Mouse (Mus musculus) neural tube, embryonic 15.5 days (tissue): ENCODE measurements around the gene Gm29609. TPM values are rescaled to one million over a fixed set of nuclear protein-coding genes. Genes with fewer than 3 reads are reported as not detected.

Experiments used
- ATAC-seq: fragments of 200-750 bp; cut with Nextera tagmentation; 2 replicates; pipeline ENCODE4 v1.8.0; 2017; ENCODE audit warnings: mild to moderate bottlenecking, moderate TSS enrichment, moderate library complexity; ENCODE audit not compliant: low FRiP score
- H3K27ac ChIP-seq: fragments of 300-500 bp; sonication (generic); replicated peaks from 2 replicates; pipeline ENCODE4 v1.5.1; 2015; ENCODE audit warnings: mild to moderate bottlenecking, inconsistent platforms
- H3K27me3 ChIP-seq: fragments of 300-500 bp; sonication (generic); replicated peaks from 2 replicates; pipeline ENCODE4 v1.6.1; 2015; ENCODE audit warnings: inconsistent platforms
- H3K36me3 ChIP-seq: fragments of 300-500 bp; sonication (generic); 2 replicates; pipeline ENCODE4 v1.6.1; 2015; ENCODE audit warnings: inconsistent platforms
- H3K4me1 ChIP-seq: fragments of 300-500 bp; sonication (generic); 2 replicates; pipeline ENCODE4 v1.6.1; 2015; ENCODE audit warnings: inconsistent platforms
- H3K4me2 ChIP-seq: fragments of 300-500 bp; sonication (generic); 2 replicates; pipeline ENCODE4 v1.6.1; 2015; ENCODE audit warnings: inconsistent platforms, mild to moderate bottlenecking, moderate library complexity
- H3K4me3 ChIP-seq: fragments of 300-500 bp; sonication (generic); replicated peaks from 2 replicates; pipeline ENCODE4 v1.5.1; 2015; ENCODE audit warnings: mild to moderate bottlenecking, inconsistent platforms
- H3K9ac ChIP-seq: fragments of 300-500 bp; sonication (generic); replicated peaks from 2 replicates; pipeline ENCODE4 v1.6.1; 2015; ENCODE audit warnings: mild to moderate bottlenecking, inconsistent platforms
- H3K9me3 ChIP-seq: fragments of 300-500 bp; sonication (generic); replicated peaks from 2 replicates; pipeline ENCODE4 v1.6.1; 2016; ENCODE audit warnings: inconsistent platforms
- WGBS: fragments of 180-500 bp; shearing (Covaris S2); methylation state at CpG from one replicate; pipeline ENCODE4 v1.1.7; 2015; ENCODE audit warnings: mixed read lengths; 5-methylcytosine and 5-hydroxymethylcytosine counted together
- polyA plus RNA-seq: library from polyadenylated mRNA; unstranded; fragments of >200 nt; fragmentation: Nextera tagmentation; extraction: Ambion mirVana; gene quantifications from 2 replicates; pipeline ENCODE4 v1.2.1, GENCODE M21; 2015

Gm29609 gene
- polyA plus RNA-seq, 1 experiment from 2014 or later = 1.9 TPM

DNA sequence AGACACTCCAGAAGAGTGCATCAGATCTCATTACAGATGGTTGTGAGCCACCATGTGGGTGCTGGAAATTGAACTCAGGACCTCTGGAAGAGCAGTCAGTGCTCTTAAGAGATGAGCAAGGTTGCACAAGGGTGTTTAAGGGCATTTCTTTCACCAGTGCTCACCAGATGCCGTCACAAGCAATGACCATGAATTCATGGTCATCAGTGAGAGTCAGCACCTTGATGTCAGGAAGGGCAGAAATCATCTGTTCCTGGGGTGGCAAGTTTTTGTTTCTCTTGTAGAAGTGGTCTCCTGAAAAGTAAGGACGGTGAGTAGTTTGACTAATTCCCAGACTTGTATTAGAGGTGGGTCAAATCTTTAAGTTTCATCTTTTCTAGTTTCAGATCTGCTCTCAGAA, 24.2 kb upstream of the Gm29609 start:
- no peak overlapping the region for H3K4me3 ChIP-seq
- peaks cover 4% of the 10 kb centered on the region for H3K9me3 ChIP-seq
- H3K27ac ChIP-seq = no peak overlapping the region
- no peak overlapping the region for H3K4me2 ChIP-seq
- no peaks in the 10 kb centered on the region for H3K27me3 ChIP-seq
- H3K9ac ChIP-seq = no peak overlapping the region
- H3K4me1 ChIP-seq = peaks cover 29% of the 10 kb centered on the region
- ATAC-seq = no peak
- peaks cover 65% of the 10 kb centered on the region for H3K36me3 ChIP-seq
- 93% methylated on average over 2 of the region's 2 CpGs for WGBS

DNA sequence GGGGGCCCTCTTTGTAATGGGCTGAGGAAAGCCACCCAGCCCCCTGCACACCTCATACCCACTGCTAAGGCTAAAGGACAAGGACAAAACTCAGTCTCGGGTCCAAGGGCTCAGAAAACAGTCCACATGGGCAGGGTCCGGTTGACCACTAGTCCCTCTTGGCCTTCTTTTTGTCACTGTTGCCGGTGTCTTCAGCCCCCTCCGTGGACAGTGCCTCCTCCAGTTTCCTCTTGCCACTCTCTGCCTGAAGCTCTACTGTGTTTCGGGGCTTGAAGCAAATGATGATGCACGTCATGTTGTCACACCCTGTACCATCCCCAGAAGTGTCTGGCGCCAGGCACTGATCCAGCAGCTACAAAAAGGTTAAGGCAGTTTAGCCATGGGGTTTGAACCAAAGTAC, 23.2 kb upstream of the Gm29609 start:
- Histone ChIP-seq H3K27ac (peak overlapping the region; percentile 84), H3K4me1 (peaks cover 29% of the 10 kb centered on the region), H3K27me3 (no peaks in the 10 kb centered on the region), H3K4me3 (peak overlapping the region; percentile 95), H3K4me2 (peak overlapping the region; percentile 71), H3K36me3 (peaks cover 75% of the 10 kb centered on the region), H3K9me3 (peaks cover 4% of the 10 kb centered on the region), H3K9ac (0 out of 2 replicates have a peak overlapping the region, but pooled peaks have one; percentile 51)
- no peak for ATAC-seq
- 89% methylated on average over 7 of the region's 7 CpGs for WGBS

DNA sequence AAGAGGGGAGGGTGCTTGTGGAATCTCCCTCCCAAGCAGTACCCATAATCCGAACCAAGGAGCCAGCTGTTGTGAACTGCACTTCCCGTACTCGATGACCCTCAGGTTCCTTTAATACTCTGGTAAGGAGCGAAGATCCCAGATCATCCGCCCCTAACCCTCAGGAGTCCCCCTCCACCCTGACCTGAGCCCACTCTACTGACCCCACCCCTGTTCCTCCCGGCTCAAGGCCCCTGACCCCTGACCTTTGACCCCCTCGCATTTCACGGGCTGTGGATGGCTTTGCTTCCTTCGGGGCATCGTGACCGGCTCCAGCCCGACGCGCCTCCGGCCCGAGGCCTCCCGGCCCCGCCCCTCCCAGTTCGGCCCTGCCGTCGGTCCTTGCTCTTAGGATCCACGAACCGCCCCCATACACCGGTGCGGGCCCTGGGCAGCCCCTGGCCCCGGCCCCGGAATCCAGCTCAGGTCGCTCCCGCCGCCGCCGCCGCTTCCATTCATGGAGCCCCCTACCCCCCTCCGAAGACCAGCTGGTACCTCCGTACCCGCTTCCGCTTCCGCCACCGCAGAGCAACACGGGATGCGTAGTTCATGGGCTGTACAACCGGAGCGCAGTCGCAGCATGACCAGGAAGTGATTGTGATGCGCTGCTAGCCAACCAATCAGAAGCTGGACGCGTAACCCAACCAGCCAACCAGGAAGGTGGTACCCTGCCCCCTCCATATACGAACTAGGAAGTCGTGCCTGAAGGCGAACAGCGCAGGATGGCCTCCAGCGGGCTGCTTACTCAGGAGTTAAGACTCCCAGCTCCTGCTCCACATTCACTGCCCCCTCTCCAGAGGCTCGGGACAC, 22.3 kb upstream of the Gm29609 start, which contains the start of gene Zfp513:
Zfp513 (minus strand) TSS at position 562 of the 849 bp plus-strand sequence.
- Histone ChIP-seq H3K27ac (peak within 1 kb of the TSS; percentile 88), H3K4me2 (peak within 1 kb of the TSS; percentile 88), H3K4me1 (peaks cover 29% of the 10 kb centered on the region), H3K4me3 (peak within 1 kb of the TSS; percentile 95), H3K27me3 (no peaks in the 10 kb centered on the region), H3K9me3 (peaks cover 4% of the 10 kb centered on the region), H3K36me3 (peaks cover 76% of the 10 kb centered on the region), H3K9ac (peak within 1 kb of the TSS; percentile 97)
- under 1% methylated on average over 53 of the region's 53 CpGs for WGBS
- ATAC-seq = peak; percentile 96

DNA sequence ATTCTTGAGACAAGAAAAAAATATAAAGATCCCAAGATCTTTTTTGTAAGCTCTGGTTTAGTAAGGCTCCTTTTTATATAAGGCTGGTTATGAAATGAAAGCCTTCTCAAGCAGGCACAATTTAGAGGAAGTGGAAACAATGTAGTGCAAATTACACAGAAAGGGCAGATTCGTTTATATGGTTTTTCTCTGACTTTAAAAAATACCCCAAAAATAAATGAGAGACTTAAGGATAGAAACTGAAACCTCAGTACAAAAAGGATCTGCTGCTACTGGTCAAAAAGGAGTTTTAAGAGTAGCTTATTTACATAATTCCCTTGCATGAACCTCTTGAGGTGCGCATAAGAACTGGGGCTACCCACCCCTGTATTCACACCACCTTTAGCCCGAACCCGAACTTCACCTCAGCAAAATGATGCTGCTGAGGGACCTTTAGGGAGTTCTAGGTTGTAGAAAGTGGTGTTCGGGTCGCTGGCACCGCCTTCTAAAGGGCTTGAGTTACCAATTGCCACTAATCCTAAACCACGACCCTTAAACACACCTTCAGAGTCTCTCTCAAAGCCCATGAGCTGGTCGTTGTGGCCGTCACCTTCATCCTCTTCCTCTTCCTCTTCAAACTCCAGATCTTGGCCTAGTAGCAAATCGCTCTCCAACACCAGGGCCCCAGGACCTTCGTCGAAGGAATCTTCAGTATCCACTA, 21.5 kb upstream of the Gm29609 start:
- Histone ChIP-seq H3K36me3 (peaks cover 78% of the 10 kb centered on the region), H3K9me3 (peaks cover 4% of the 10 kb centered on the region), H3K9ac (peak overlapping the region; percentile 97), H3K4me1 (peaks cover 29% of the 10 kb centered on the region), H3K4me3 (peak overlapping the region; percentile 95), H3K27me3 (no peaks in the 10 kb centered on the region), H3K27ac (peak overlapping the region; percentile 88), H3K4me2 (peak overlapping the region; percentile 88)
- 21% methylated on average over 13 of the region's 13 CpGs for WGBS
- ATAC-seq = no peak

DNA sequence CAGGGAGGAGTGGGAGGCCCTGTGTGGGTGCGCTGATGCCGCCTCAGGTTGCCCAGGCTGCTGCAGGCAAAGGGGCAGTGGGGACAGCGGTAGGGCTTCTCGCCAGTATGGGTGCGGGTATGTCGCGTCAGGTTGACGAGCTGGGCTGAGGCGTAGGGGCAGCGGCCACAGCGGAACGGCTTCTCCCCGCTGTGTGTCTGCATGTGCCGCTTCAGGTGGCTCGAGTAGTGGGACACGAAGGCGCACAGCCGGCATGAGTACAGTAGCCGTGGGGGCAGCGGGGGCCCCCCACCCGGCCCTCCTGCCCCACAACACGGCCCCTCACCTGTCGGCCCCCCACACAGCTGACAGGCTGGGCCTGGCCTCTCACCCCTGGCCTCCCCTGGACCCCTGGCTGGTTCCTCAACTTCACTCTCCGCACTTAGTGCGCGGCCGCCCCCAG, 20.6 kb upstream of the Gm29609 start:
- Histone ChIP-seq H3K4me1 (peaks cover 29% of the 10 kb centered on the region), H3K27me3 (no peaks in the 10 kb centered on the region), H3K36me3 (peaks cover 80% of the 10 kb centered on the region), H3K4me3 (peak overlapping the region; percentile 95), H3K4me2 (peak overlapping the region; percentile 88), H3K9me3 (peaks cover 4% of the 10 kb centered on the region), H3K9ac (0 out of 2 replicates have a peak overlapping the region, but pooled peaks have one; percentile 3), H3K27ac (no peak overlapping the region)
- WGBS = 93% methylated on average over 27 of the region's 27 CpGs
- ATAC-seq = no peak

DNA sequence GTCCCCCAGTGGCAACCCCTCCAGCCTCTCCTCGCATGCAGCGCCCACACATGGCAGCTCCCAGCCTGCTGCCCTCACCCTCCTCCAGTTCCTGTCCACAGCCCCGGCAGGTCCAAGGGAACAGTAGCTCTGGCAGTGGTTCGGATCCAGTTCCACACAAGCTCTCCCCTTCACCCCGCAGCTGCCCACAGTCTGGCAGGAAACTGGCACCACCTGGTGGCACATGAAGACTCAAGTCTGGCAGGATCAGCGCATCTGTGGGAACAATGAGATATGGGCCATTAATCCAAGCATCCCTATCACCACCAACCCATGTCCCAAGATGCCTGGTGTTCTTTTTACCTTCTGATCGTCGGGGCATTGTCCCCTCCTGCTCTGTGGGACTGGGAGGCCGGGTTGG, 20.2 kb upstream of the Gm29609 start:
- WGBS = 75% methylated on average over 9 of the region's 9 CpGs
- Histone ChIP-seq H3K36me3 (peaks cover 79% of the 10 kb centered on the region), H3K4me3 (no peak overlapping the region), H3K9ac (no peak overlapping the region), H3K9me3 (peaks cover 4% of the 10 kb centered on the region), H3K4me2 (no peak overlapping the region), H3K27me3 (no peaks in the 10 kb centered on the region), H3K27ac (no peak overlapping the region), H3K4me1 (peaks cover 29% of the 10 kb centered on the region)
- no peak for ATAC-seq

DNA sequence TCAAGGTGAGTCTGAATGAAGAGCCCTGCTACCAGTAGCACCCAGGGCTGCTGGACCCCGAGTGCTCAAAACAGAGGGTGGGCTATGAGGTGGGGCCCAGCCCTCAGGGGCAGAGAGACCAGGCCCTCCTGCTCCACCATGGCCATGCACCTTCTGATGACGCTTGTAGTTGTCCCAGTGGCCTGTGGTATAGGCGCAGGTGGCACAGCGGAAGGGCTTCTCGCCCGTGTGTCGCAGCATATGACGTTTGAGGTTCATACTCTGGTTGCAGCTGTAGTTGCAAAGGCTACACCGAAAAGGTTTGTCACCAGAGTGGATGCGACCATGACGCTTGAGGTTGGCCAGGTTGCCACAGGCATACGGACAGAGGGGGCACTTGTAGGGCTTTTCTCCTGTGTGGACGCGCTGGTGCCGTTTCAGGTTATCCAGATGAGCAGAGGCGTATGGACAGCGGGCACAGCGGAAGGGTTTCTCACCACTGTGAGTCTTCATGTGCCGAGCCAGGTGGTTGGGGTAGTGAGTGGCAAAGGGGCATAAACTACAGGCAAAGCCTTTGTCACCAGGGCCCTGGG, 19.7 kb upstream of the Gm29609 start:
- Histone ChIP-seq H3K27ac (no peak overlapping the region), H3K4me1 (peaks cover 34% of the 10 kb centered on the region), H3K36me3 (peaks cover 74% of the 10 kb centered on the region), H3K4me2 (no peak overlapping the region), H3K4me3 (no peak overlapping the region), H3K9ac (no peak overlapping the region), H3K9me3 (peaks cover 4% of the 10 kb centered on the region), H3K27me3 (no peaks in the 10 kb centered on the region)
- no peak for ATAC-seq
- WGBS = 96% methylated on average over 19 of the region's 19 CpGs

DNA sequence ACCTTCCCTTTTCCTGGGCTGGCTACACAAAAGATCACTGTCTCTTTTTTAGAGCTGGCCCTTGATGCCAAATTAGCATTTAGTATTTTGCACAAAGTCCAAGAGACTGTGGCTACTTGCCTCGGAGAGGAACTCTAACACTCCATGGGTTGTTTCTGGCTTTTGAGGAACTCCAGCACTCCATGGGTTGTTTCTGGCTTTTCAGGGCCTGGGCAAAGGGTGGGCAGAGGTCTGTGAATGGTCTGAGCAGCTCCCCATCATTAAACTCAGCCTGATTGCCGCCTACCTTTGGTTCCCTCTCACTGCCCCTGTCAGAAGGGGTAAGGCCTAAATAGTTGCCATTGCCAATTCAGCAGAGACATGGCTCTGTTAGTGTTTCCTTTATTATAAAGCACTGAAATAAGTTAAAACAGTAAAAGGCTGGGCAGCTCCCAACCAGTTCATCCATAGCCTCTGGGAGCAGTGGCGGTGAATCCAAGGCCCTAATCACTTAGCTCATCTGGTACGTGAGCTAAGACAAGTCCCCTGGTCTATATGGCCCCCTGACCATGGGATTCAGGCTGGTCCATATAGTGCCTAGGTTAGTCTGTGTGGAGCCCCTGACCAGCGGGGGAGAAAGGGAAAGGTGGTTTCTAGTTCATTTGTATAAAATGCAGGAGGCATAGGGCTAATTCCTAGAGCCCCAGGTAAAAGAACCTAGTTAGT, 19.1 kb upstream of the Gm29609 start:
- H3K27ac ChIP-seq = no peak overlapping the region
- no peak for ATAC-seq
- peaks cover 4% of the 10 kb centered on the region for H3K9me3 ChIP-seq
- no peaks in the 10 kb centered on the region for H3K27me3 ChIP-seq
- 81% methylated on average over 5 of the region's 5 CpGs for WGBS
- no peak overlapping the region for H3K4me3 ChIP-seq
- H3K36me3 ChIP-seq = peaks cover 68% of the 10 kb centered on the region
- no peak overlapping the region for H3K9ac ChIP-seq
- H3K4me2 ChIP-seq = no peak overlapping the region
- peaks cover 40% of the 10 kb centered on the region for H3K4me1 ChIP-seq

DNA sequence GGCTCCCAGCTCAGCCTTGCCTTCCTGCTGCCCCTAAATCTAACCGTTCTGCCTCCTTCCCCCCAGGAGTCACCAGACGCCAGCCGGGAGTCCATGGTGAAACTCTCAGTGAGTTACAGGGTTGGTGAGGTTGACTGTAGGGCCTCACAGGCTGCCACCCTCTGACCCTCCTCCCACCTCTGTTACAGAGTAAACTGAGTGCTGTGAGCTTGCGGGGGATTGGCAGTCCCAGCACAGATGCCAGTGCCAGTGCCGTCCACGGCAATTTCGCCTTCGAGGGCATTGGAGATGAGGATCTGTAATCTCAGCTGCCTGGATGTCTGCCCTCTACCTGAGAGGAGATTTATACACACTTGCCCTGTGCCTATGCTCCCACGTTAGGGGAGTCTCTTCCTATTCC, 18.5 kb upstream of the Gm29609 start:
- Histone ChIP-seq H3K9me3 (peaks cover 4% of the 10 kb centered on the region), H3K4me1 (peaks cover 41% of the 10 kb centered on the region), H3K27me3 (no peaks in the 10 kb centered on the region), H3K4me3 (no peak overlapping the region), H3K9ac (no peak overlapping the region), H3K36me3 (peaks cover 62% of the 10 kb centered on the region), H3K4me2 (no peak overlapping the region), H3K27ac (no peak overlapping the region)
- WGBS = 88% methylated on average over 9 of the region's 9 CpGs
- ATAC-seq = no peak

DNA sequence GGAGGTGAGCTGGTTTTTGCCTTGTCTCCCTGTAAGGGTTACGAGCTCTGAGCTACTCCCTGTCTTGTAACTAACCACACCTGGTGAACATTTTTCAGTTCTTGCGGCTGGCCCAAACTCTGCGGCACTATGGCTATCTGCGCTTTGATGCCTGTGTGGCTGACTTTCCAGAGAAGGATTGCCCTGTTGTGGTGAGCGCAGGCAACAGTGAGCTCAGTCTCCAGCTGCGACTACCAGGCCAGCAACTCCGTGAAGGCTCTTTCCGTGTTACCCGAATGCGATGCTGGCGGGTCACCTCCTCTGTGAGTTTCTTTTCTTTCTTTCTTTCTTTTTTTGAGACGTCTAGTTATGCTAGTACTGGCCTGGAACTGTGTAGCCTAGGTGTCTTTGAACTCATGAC, 17.4 kb upstream of the Gm29609 start:
- Histone ChIP-seq H3K4me2 (no peak overlapping the region), H3K36me3 (peaks cover 56% of the 10 kb centered on the region), H3K9me3 (peaks cover 4% of the 10 kb centered on the region), H3K4me3 (no peak overlapping the region), H3K27ac (no peak overlapping the region), H3K4me1 (peaks cover 34% of the 10 kb centered on the region), H3K9ac (no peak overlapping the region), H3K27me3 (no peaks in the 10 kb centered on the region)
- 92% methylated on average over 12 of the region's 12 CpGs for WGBS
- ATAC-seq = no peak

DNA sequence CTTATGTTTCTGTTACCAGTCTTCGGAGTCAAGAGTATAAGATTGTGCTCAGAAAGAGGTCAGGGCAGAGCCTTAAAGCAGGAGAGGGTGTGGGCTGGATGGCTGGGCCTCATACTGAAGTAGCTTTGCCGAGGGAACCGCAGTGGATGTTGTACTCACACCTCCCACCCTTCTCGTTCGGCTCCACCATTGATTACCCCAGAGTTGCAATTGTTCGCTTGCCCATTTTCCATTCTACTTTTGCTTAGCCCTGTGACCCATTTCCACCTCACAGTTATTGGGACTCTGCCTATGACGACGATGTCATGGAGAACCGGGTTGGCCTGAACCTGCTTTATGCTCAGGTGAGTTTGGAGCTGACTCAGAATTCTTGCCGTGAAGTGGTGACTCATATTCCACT, 16.5 kb upstream of the Gm29609 start:
- WGBS = 93% methylated on average over 10 of the region's 10 CpGs
- Histone ChIP-seq H3K36me3 (peaks cover 58% of the 10 kb centered on the region), H3K4me3 (no peak overlapping the region), H3K27ac (no peak overlapping the region), H3K4me2 (no peak overlapping the region), H3K9ac (no peak overlapping the region), H3K27me3 (no peaks in the 10 kb centered on the region), H3K4me1 (peaks cover 40% of the 10 kb centered on the region), H3K9me3 (peaks cover 4% of the 10 kb centered on the region)
- ATAC-seq = no peak
